Mouse (Mus musculus) megakaryocyte, embryonic 14.5 days (primary cell): Measurements from ENCODE around the gene Nsd2.

Source experiments
- FLI1 ChIP-seq: IDR thresholded peaks from 2 replicates; pipeline ENCODE4 v1.6.1; 2012; ENCODE audit warnings: low read length, inconsistent platforms, mixed read lengths
- GATA1 ChIP-seq: IDR thresholded peaks from 3 replicates; pipeline ENCODE4 v1.6.1; 2012; ENCODE audit warnings: mixed read lengths, low read length, inconsistent platforms, borderline replicate concordance

- TF ChIP-seq GATA1 (no peak), FLI1 (no peak)
Measured at GRCm38 (mm10) chr5:33895116-33895515, 74.6 kb downstream of the Nsd2 start.
